Mouse (Mus musculus) brain, embryonic 14.5 days (tissue): ENCODE measurements around the gene Atxn7l3.

Source experiments
- CTCF ChIP-seq: fragments of 200-500 bp; IDR thresholded peaks from 2 replicates; pipeline ENCODE4 v1.5.1; 2012; ENCODE audit warnings: inconsistent platforms, mild to moderate bottlenecking, moderate library complexity, borderline replicate concordance; ENCODE audit not compliant: insufficient read depth, insufficient read length; ENCODE audit errors: extremely low read depth
- POLR2A ChIP-seq: fragments of 200-500 bp; IDR thresholded peaks from 2 replicates; pipeline ENCODE4 v1.6.1; 2012; ENCODE audit warnings: mild to moderate bottlenecking, inconsistent platforms, borderline replicate concordance; ENCODE audit not compliant: poor library complexity, insufficient read depth, insufficient read length, severe bottlenecking; ENCODE audit errors: extremely low read depth

DNA sequence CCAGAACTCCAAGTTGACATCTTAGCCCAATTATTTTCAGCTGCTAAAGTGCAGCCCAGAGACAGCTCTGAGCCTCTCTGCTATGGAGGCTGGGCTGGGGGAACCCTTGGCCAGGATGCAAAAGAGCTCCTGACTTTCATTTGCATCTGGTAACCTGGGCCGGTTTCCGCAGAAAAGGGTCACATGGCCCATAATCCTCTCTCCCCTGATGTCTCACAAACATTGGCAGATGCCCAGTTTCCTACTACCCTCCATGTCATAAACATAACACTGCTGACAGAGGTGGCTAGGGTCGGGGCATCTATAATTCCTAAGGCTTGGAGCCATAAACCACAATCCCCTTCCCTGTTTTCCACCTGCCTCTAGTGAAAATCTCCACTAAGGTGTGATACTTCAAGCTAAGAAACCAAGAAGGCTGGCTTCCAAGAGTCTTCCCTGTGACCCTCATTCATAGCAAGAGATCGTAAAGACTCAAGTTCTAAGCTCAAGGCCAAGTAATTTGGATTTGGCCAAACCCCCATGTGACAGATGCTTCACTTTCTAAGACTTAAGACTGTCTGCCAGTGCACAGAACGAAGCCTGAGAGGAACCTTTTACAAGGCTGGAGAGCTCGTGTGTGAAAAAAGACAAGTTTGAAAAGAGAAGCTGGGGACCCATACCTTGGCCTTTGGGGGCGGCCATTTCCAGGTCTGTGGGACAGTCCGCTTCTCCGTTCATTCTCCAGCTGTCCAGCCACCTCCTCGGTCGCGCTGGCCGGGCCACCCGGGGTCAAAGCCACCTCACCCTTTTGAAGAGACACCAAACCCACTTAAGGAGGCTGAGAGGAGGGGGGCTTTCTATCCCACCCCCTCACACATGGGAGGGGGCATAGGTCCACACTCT is 19.5 kb upstream of the Atxn7l3 start:
- TF ChIP-seq CTCF (no peak), POLR2A (no peak)
